Mouse (Mus musculus): ENCODE results near the gene Plek.

The Plek gene

DNA sequence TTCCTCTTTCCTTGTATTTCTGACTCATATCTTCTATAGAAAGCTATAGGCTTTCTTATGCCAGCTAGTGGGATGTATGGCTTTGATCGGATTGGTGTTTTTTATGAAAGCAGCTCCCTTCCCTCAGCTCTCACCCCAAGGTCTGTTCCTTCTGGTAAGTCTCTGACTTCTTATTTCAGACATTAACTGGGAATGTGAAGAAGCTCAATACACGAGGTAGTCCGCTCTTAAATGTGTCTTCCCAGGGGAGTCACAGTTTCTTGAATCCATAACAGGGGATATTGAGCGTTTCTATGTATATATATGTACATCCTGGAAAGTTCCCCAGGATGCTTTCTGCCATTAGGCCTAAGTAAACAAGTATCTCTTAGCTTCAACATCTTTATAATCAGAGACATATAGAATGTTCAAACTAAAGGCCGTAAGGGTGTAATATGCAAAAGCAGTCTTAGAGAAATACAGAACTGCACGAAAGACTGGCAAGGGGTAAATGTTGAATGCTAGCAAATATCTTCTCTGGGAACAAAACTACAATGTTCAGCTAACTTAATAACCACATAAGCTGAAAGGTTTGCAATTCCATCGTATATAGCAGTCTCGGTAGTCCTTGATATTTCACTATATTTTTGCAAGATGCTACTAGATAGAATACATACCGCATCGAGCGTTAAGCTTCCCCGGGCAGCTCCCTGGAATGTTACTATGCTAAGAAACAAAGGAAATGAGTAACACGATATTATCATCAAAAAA lies 101.8 kb downstream of the Plek start:
- DNase-seq (ENCODE audit: low spot score in 2 of 2): no peak

DNA sequence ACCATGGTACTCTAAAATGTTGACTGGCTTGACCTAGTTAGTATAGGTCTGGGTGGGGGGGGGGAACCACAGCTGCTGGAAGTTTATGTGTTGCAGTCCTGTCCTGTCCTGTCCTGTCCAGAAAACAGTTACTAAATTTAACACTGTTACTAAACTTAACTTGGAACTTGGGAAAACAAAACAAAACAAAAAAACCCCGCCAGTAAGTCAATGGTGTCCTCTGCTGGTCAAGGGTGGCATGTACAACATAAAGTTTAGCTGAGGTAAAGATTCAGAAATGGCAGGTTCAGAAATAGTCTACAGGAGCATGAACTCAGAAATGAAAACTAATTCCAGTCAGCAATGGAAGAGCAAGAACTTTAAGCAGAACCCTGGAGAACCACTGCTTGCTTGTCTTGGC lies 103.4 kb downstream of the Plek start:
- peak in 1 of 2 experiments; percentile 63 for DNase-seq (ENCODE audit: low spot score in 2 of 2)

DNA sequence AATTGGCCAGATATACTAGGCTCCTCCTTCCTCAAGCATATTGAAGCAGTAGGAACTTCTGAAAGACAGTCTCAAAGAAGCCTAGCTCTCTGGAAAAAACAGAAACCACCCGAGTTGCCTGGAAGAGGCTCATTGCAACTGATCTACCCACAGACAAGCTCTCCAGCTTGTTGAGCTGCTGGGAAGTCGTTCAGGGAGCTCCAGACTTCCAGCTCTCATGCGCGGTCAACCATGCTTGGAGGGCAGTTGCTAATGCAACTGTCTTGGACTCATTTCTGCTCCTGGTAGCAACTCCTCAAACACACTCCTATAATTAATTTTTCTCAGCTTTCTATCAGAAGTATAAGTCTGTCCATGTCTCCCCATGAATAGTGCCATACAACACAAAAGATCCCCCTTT lies 109.2 kb downstream of the Plek start:
- DNase-seq (ENCODE audit: low spot score in 2 of 2): no peak

DNA sequence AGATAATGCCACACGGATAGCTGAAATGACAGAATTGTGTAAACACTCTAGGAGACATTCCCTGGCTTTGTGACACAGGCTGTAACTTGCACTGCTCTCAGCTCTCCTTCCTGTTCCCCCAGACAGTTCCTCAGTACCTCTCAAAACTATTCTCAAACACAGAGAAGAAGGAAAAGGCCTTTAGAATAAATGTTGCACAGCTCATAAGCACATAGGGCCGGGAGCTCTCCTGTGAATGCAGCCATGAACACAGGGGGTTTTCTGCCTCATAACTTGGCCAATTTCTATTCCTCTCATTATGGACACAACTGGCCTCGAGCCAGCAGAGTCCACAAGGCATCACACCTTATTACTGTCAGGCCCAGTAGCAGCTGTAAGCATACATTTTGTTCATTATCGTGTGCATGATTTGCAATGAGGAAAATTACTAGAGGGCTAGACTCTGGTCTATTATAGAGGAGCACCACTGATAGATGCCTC lies 110.2 kb downstream of the Plek start:
- DNase-seq (ENCODE audit: low spot score in 2 of 2): no peak

DNA sequence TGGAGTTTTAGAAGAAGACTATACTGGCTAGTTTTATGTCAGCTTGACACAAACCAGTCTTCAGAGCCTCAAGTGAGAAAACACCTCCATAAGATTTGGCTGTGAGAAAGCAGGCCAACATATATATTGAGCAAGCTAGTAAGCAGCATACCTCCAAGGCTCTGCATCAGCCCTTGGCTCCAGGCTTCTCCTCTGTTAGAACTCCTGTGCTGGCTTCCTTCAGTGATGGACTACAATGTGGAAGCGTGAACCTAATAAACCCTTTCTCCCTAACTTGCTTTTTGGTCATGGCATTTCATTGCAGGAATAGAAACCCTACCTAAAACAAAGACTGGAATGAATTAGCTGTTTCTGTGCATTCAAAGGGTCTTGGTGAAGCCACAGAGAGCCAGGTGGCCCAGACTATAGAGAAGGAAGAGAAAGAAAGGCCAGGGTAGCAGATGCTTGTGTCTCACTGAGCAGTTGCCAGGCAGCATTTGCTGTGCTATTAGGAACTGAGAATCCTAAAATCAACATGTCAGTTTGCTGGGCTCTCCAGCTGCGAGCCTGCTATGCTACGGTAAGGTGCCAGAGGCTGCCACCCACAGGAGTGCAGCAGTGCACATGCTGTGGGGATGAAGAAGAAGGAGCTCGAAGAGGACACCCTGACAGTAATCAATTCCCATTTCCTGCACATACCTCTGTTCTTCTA lies 110.9 kb downstream of the Plek start:
- DNase-seq (ENCODE audit: low spot score in 2 of 2): no peak

DNA sequence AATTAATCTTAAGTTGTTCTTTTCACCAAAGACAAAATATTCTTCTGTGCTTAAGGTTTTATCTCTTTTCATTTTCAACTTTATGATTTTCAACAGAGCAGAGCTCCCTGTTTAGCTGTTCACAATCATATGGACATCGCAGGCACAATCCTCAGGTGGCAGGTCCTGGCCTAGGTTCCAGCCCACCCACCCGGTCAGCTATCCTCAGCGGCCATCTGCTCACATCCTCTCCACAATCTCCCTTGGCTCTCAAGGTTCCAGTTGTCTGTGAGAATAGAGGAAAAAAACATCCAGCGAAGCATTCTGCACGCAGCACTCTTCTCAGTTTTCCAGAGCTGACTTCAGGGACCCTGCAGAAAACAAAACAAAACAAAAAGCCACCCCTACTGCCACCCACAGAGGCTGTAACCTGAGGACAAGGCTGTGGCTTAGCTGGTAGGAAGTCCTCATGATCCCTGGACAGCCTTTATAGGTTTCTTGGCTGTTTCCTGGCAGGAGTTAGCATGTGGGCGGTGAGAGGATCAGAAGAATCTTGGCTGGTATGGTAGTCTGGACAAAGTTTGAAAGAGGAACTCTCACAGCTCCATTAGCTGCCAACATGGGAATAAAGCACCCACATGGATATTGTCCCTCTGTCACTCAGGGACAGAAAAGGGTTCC lies 116.5 kb downstream of the Plek start:
- DNase-seq (ENCODE audit: low spot score in 2 of 2): no peak

DNA sequence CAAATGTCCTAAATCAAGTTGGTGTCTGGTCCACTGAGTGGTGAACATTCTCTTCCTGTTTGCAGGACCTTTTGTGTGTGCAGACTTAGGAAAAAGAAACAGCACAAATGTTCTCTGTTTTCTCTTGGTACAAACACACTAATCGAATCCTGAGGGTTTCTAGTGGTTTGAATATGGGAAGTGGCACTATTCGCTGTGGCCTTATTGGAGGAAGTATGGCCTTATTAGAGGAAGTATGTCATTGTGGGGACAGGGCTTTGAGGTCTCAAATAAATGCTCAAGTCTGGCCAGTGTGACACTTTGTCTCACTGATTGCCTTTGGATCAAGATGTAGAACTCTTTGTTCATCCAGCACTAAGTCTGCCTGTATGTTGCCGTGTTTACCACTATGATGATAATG lies 120.0 kb downstream of the Plek start:
- DNase-seq (ENCODE audit: low spot score in 2 of 2): no peak
